Mouse (Mus musculus): ENCODE measurements around the gene Afg3l1.
"Not testable (repeated sequence)": the region's sequence is repeated elsewhere in the genome, so short reads cannot be mapped to it uniquely, and the experiment has no call there.

The Afg3l1 gene

GRCm38 (mm10) chr8:123477737-123478258 lies at the start of gene Afg3l1:
Gene Afg3l1, plus strand, starts transcription at chr8:123477903.
- DNase-seq (ENCODE audit: low spot score) = peak; percentile 93

GRCm38 (mm10) chr8:123428343-123428893 lies 49.3 kb upstream of the Afg3l1 start:
- DNase-seq (ENCODE audit: low spot score) = no peak

GRCm38 (mm10) chr8:123428939-123429721 lies 48.6 kb upstream of the Afg3l1 start:
- no peak for DNase-seq (ENCODE audit: low spot score)

GRCm38 (mm10) chr8:123429722-123430013 lies 48.0 kb upstream of the Afg3l1 start:
- DNase-seq (ENCODE audit: low spot score) = not testable (repeated sequence)

DNA sequence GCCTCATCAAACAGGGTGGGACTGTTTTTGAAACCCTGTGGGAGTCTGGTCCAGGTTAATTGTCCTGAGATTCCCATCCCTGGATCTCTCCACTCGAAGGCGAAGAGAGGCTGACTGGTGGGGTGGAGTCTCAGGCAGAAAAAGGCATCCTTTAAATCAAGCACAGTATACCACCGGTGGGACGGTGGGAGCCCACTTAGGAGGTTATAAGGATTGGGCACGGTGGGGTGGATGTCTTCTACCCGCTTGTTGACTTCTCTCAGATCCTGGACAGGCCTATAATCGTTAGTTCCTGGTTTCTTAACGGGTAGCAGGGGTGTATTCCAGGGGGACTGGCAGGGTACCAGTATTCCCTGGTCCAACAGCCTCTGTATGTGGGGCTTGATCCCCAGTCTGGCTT lies 46.8 kb upstream of the Afg3l1 start:
- not testable (repeated sequence) for DNase-seq (ENCODE audit: low spot score)

GRCm38 (mm10) chr8:123431616-123432365 lies 45.9 kb upstream of the Afg3l1 start:
- DNase-seq (ENCODE audit: low spot score) = no peak

GRCm38 (mm10) chr8:123432381-123432780 lies 45.3 kb upstream of the Afg3l1 start:
- no peak for DNase-seq (ENCODE audit: low spot score)

GRCm38 (mm10) chr8:123433241-123433974 lies 44.3 kb upstream of the Afg3l1 start:
- DNase-seq (ENCODE audit: low spot score) = not testable (repeated sequence)

DNA sequence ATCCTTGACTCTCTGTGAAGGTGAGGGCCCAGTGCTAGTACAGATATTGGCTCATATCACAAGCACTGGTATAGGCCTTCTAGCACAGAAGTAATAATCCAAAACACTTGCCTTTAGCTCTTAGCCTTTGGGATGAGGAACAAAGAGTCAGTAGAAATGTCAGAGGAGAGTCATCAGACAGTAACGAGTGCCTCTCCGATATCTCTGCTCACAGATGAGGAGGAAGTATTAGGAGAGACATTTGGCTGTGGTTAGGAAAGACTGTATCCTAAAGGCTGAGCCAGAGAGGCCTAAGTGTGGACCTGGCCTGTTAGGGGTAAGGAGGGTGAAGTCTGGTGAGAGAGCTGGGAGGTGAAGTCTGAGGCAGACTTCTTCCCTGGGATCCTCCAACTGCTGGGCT lies 35.9 kb upstream of the Afg3l1 start:
- DNase-seq (ENCODE audit: low spot score) = no peak

GRCm38 (mm10) chr8:123442351-123442750 lies 35.4 kb upstream of the Afg3l1 start:
- DNase-seq (ENCODE audit: low spot score) = no peak

DNA sequence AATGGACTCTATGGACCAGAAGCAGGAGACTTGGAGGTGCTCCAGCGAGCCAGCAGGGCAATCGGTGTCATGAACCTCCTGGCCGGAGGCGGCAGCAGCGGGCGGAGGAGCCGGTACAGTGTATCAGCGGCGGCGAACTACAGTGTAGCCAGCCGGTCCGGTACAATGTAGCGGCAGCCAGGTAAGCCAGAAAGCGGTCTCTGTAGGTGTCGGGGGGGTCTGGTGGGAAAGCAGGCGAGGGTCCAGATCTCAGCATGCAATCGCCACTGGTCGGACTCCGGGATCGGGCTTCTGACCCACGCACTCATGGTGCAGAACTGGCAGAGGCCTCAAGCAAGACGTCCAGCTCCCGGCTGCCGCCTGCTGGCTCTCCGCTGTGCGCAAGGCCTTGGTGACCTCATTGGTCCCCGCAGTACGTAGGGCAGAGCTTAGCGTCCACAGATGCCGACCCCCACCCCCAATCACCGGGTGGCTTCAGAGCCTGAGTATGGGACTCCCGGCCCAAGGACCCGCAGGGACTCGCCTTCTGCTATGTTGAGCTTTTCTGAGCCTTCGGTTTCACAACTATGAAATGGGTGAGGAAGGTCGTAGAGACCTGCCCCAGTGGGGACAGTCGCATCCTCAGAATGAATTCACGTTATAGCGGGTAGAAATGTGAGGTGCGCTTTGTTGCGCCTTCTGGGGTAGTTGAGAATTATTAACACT lies 34.7 kb upstream of the Afg3l1 start:
- DNase-seq (ENCODE audit: low spot score) = peak; percentile 94

DNA sequence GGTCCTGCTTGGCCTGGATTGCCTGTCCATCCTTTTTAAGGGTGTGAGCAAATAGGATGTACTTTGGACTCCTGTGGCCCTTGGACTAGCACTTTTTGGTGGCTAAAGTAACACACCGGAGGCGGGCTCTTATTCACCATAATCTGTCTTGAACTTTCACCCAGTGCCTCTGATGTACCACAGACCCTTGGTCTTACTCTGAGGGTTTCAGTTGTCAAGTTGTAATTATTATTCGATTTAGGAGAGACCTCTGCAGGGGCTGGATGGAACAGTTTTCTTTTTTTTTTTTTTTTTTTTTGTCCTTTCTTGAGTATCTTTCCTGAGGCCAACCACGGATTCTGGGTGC lies 34.2 kb upstream of the Afg3l1 start:
- no peak for DNase-seq (ENCODE audit: low spot score)

- DNase-seq (ENCODE audit: low spot score) = no peak
Measured at GRCm38 (mm10) chr8:123444131-123444530, 33.6 kb upstream of the Afg3l1 start.

DNA sequence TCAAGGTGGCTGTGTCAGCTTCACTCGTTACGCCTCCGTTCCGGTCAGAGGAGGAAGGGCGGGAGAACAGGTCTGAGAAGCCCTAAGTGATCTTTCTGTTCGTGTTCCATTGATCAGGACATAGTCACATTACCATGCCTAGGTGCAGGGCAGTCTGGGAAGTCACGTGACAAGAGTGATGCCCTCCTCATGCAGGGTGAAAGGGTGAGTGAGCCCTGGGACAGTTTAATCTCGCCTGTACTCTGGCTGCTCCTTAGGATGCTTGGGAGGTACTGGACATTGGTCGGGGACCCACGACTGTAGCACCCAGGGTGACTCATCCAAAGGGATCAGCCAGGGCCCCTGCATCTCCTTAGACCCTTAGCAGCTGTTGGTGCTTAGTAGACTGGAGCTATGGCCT lies 31.7 kb upstream of the Afg3l1 start:
- no peak for DNase-seq (ENCODE audit: low spot score)

DNA sequence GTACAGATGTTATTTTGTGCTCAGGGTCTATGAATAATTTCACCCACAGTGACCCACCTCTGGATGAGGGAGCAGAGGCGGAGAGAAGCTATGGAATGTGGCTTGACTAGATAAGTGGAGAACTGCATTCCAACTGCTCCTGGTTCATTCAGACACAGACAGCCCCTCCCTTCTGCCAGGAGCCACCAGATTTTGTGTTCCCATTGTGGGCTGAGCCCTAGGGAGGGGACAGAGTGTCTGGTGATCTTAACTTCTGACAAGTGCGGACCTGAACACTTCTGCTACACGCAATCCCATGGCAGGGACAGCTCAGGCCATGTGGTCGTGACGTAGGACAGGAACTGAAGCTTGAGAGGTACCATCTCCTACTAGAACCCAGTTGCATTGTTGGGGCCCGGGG lies 30.9 kb upstream of the Afg3l1 start:
- DNase-seq (ENCODE audit: low spot score) = no peak

DNA sequence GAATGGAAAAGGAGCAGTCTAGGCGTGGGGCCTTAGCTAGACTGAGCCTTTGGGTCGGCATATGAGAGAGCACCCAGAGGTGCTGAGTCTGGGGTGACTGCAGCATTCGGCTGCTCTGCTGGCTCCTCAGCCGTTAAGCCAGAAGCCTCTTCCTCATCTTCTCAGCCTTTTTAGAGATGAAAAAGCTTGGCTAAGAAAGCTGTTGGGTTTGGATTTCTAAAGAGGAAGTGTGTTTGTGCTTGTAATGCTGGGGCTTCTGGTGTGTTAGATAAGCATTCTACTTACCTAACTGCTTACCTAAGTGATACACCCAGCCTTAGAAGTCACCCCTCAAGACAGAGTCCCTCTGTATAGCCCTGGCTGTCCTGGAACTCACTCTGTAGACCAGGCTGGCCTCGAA lies 26.9 kb upstream of the Afg3l1 start:
- DNase-seq (ENCODE audit: low spot score) = no peak

DNA sequence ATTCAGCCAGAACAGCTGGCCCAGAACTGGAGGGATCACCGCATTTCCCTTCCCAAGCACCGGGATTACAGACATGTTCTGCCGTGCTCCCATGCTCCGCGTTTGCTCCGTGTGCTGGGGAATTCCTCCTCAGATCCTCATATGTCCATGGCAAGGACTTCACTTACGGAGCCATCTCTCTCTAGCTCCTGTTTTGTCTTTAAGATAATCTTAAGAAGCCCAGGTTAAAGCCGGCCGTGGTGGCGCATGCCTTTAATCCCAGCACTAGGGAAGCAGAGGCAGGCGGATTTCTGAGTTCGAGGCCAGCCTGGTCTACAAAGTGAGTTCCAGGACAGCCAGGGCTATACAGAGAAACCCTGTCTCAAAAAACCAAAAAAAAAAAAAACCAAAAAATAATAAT lies 26.0 kb upstream of the Afg3l1 start:
- not testable (repeated sequence) for DNase-seq (ENCODE audit: low spot score)

DNA sequence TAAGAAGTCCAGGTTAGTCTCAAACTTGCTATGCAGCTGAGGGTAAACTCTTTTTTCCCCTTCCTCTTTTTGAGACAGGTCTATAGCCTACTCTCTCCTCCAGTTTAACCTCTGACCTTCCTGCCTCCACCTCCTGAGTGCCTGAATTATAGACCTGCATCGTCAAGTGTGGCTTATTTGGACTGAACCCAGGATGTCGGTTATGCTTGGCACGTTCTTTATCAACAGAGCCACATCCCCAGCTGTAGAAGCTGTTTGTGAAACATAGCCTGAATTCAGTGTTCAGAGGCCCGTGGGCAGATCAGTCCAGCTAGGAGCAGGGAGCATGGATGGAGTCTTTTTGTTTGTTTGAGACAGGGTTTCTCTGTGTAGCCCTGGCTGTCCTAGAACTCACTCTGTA lies 25.6 kb upstream of the Afg3l1 start:
- no peak for DNase-seq (ENCODE audit: low spot score)

- DNase-seq (ENCODE audit: low spot score) = no peak
Measured at GRCm38 (mm10) chr8:123453291-123453690, 24.4 kb upstream of the Afg3l1 start.

DNA sequence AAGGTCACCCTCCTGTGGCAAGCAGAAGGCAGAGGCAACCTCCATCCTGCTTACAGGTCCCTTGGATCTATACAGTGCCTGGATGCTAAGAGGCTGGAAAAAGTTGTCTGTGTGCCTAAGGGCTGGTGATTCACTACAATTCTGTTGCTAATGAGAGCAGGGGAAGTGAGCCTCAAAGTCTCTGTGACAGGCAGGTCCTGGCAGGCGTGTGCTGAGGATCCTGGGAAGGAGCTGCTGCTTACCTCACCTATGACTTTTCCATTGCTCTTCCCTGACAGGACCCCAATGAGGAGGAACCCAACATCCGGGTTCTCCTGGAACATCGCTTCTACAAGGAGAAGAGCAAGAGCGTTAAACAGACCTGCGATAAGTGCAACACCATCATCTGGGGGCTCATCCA lies 23.8 kb upstream of the Afg3l1 start:
- DNase-seq (ENCODE audit: low spot score) = no peak

- DNase-seq (ENCODE audit: low spot score) = no peak
Measured at GRCm38 (mm10) chr8:123454559-123454958, 23.1 kb upstream of the Afg3l1 start.

DNA sequence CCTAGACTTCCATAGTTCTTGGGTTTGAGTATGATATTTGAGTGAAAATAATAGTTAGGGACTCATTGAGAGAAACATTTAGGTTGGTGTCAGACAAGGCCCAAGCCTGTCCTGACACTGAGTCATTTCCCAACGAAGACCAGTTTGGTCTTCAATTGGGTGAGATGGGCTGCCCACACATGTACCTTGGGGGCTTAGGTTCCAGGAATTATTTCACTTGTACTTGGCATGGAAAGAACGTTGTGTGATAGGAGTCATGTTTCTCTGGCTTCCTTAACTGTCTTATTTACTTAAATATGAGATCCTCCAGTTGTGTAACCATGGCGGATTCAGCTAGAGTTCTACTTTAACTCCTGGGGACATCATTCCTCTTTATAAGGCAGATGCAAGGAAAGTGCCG lies 14.1 kb upstream of the Afg3l1 start:
- DNase-seq (ENCODE audit: low spot score) = no peak

Data from embryo, embryonic 10.5 days (tissue).